Mouse (Mus musculus) kidney, postnatal 4 days (tissue): ENCODE results near the gene Grm4.

Source experiments
- DNase-seq, 2 experiments: peaks; one replicate each; pipeline ENCODE4 v3.0.0; 2021; ENCODE audit warnings: mixed read lengths in 2 of 2

Gene Grm4

DNA sequence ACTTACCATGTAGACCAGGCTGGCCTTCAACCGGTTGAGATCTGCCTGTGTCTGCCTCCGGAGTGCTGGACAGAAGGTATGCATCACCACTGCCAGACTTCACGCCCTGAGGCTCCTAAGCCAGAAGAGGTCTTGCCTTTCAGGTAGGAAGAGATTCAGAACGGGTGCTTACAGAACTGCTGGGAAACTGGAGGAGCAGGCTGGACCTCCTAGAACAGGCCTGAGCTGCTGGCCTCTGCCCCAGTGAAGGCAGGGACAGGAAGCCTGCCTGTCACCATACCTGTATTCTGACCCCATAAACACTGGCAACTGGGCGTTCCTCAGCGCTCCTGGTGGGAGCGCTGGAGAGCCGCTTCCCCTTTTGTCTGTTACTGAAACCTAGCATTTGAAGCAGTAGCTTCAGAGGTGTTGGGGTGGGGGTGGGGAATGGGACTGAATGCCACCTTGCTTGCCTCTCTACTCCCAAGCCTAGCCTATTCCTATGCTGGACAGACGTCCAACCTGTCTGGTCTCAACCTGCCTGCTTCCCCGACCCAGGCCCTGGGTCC lies 30.3 kb upstream of the Grm4 start:
- no peak for DNase-seq

DNA sequence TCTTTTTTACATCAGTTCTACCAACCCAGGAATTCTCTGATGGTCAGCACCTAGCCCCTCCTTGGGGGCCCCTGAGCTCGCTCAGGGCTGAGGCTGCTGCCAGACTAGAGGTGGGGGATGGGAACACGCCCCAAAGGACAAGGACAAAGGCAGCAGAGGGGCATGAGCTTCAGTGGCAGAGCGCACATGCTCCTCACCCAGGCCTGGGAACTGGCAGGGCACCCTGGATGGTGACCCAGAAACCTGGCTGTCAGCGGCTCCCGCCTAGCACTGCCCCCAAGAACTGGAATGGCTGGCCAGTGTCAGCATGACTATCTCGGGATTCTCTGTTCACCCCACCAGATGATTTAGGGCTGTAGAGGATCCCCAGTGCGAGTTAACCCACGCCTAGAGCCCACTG lies 28.0 kb upstream of the Grm4 start:
- DNase-seq: no peak

DNA sequence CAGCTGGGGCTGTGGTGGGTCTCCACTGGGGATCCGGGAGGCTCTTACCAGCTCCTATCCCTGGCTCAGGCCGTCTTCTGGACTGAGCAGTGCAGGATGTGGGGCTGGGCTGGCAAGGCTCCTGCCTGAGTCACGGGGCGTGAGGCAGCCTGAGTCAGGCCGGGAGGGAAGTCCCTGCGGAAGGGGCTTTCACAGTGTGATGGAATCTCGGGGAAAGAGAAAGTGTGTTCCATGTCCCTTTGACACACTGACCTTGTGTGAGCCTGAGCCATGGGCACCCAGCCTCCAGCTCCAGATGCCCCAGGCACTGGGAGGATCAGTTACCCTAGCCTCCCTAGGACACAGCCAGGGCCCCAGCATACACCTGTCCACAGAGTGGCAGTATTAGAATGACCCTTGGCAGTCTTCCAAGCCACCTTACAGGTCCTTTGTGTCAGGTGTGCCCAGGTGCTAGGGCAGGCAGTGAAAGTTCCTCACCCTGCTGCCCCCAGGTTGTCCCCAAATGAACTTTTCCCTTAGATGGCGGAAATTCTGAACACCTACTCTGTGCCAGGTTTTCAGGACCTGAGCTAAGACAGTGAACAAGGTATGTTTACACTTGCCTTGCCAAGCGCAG lies 26.2 kb upstream of the Grm4 start:
- peak; percentile 50 to 68 for DNase-seq

DNA sequence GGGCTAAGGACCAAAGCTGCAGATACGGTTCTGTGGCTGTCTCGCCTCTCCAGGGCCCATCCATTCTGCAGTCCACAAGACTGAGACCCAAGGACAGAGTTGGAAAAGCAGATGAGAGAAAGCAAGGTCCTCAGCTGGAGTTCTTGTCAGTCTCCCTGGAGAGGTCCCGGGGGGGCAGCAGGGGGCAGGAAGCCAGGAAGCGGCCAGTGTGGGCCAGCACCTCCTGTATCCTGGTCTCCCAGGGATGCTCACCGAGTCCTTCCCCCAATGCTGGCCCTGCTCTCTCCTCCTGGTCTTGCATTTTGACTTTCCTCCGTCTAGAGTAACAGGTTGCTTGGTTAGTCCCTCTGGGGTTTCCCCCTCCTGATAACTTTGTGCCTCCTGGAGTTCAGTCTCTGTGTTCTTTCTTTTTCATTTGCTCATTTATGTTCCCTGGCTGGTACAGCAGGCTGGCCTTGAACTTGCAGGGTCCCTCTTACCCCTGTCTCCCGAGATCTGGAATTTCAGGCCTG lies 25.4 kb upstream of the Grm4 start:
- DNase-seq: peak in 1 of 2 experiments; percentile 33

DNA sequence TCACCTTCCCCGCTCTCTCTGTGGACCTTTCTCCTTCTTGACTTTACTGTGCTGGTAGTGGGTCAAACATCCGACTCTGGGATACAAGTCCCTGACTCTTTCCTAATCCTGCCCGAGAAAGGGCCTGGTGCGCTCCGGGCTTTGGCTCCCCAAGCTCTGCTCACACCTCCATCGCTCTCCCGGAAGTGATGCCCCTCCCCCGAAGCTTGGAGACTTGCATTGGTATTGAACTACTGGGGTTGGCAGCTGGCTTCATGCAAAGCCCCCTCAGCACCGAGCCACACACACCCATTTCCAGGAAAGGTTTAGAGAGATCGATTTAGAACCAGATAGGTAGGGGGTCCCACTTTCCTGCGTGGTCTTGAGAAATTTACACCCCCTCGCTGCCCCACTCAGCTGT lies 24.8 kb upstream of the Grm4 start:
- no peak for DNase-seq

DNA sequence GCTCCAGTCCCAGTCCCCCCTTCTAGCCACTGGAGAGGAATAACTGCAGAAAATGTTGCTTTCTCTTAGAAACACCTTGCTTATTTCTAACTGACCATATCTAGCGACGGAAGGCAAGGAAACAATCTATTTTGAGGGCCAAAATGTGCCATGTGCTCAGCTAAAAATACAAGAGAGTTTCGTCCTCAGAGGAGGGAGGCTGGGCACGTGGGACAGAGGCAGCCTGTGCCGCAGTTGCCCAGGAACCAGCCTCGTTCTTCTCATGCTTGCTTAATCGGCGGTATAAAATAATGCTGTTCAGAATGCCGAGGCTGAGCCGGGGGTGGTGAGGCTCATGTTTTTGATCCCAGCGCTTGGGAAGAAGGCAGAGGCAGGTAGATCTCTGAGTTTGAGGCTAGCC lies 23.3 kb upstream of the Grm4 start:
- DNase-seq: no peak

DNA sequence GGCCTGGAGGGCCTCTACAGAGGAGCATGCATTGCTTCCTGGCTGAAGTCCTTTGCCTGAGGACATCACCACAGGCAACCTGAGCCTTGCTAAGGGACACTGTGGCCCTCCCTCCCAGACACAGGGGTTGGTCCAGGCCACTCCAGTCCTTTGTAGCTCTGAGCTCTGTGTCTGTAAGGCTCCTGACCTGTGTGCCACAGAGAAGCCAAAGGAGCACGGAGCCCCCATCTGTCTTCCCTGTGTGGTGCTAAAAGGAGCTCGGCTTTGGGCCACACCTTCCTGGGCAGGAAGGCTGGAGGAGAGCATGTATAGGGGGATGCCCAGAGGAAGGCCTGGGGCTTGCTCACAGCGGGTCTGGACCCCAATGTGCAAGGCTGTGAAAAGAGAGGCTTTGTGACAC lies 20.8 kb upstream of the Grm4 start:
- no peak for DNase-seq

DNA sequence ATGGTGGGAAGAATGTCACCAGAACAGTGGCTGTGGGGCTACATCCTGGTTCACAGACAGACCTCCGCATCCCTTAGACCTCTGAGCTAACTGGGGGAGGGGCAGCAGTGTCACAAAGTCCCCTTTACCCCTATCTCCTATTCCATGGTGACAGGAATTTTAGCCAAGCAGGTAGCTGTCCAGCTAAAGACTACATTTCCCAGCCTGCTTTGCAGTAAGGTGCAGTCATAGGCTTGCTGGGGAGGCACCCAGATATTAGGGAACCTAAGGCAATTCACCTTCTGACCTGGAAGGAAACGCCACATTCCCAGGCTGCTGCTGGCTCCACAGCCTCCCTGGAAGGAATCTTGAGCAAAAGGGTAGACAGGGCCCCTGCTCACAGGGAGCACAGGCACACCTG lies 20.1 kb upstream of the Grm4 start:
- no peak for DNase-seq

DNA sequence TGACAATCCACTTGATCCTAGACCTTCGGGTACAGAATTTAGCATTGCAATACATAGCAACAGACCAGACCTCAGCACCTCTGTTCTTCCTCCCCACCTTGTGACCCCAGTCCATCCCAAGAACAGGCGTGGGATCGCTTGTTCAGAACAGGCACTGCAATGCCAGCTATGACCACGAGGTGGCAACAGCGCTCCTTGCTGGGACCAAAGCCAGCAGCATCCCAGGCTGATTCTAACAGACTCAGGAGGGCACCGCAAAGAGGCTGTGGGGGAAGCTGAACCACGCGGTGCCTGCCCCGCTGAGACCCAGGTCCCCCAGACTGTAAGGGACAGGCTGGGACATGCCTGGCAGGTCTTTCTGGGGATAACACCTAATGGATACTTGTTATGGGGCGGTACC lies 13.5 kb upstream of the Grm4 start:
- DNase-seq: peak; percentile 94 to 96

DNA sequence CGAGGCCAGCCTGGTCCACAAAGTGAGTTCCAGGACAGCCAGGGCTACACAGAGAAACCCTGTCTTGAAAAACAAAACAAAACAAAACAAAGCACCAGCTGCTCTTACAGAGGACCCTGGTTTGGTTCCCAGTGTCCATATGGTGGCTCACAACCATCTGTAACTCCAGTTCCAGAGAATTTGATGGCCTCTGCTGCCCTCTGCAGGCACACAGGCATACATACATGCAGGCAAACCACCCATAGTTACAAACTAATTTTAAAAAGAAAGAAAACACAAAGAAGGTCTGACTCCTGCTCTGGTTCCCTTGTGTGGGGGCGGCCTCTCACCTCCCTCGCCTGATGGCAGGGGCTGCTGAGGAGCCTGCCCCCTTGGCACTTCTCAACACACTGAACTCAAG lies 12.2 kb upstream of the Grm4 start:
- no peak for DNase-seq

DNA sequence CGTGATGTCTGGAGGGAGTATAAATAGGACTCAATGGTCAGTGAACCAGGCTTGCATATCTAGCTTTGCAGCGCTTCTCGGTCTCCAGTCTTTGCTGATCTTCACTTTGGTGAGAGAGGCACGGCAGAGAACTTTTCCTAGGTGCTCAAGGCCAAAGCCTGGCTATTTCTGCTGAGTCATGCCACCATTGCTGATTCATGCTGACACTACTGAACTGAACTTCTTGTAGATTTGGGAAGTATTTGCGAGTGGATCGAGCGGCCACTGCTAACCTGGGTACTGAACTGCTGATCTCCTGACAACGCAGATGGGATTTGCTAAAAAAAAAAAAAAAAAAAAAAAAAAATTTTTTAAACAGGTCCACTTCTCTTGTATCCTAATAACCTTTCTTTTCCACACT lies 10.9 kb upstream of the Grm4 start:
- DNase-seq: no peak

DNA sequence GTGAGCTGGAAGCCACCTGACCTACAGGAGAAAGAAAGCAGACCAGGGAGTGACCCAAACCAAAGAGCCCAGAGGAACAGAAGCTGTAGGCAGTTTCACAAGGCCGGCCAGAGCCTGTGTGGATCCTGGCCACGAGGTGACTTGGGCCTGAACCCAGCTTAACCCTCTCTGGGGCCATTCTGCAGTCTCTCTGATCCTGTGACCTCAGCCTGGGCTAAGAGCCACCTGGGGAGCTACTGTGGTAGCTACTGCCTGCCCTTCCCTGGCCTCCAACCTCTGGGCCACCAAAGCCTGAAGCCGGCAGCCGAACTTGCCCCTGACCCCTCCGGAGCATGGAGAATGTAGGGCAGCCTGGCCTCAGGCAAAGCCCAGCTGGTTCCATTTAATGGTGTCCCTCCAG lies 7.6 kb upstream of the Grm4 start:
- no peak for DNase-seq

DNA sequence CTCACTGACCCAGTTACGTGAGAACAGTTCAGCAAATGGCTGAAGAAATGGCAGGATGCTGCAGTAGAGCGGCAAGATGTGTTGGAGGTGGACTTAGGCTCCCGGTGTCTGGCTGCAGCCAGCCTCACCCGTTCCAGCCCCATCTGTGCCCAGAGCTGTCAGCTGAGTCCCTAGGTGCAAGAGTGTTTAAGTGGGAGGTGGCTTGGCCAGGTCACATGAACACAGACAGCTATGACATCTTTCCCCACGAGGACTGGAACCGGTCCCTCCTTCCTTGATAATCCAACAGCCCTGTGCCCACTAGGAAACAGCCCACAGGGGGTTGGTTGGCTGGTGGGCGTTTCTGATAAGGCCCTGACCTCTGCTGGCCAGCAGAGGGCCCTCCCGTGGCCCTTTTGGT lies 6.8 kb upstream of the Grm4 start:
- DNase-seq: no peak

DNA sequence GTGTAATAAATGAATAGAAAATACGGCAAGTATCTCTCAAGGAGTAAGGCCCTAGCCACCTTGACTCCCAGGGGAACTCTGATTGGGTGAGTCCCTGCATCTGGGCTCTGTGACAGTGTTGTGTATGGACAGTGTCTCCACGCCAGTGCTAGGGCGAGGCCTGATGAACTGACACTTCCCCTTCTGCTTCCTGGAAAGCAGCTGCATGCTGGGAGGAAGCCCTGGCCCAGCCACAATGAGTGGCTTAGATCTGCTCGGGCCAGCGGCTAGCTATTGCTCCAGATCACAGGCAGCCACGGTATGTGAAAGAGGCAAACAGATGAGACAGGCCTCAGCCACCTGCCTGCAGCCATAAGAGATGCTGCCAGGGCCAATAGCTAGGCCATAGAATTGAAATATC lies 6.0 kb upstream of the Grm4 start:
- no peak for DNase-seq

DNA sequence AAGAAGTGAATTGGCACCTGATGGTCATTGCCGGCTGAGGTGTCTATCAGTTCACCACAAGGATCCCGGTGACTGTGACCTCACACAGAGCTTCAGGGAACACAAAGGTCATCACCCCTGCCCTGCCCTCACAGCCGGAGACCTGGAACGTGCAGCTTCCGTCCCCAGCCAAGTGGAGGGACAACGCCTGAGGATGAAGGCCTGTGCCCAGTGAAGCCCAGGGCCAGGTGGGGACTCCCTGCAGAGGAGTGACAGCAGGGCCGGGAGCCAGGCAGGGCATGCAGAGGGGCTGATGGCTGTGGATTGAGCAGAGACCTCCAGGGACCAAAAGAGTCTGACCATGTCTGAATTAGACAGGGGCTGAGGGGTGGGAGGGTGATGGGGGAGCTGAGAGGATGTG lies 1.9 kb upstream of the Grm4 start:
- DNase-seq: no peak

DNA sequence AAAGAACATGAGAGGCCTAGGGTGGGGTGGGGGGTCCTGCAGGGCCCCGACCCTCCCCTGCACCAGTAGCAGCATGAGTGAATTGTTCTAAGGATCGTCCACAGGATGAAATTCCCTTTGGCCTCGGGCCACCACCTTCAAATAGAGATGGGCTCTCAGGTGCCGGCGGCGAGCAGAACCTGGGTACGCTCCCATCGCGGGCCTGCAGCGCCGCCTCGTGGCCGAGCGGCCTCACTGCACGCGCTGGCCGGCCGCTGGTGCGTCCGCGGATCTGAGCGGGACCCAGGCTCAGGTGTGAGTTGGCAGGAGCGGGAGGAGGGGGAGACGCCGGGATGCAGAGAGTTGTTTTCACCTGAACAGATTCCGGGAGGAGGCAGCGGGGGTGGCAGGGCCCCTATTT lies 646 bp downstream of the Grm4 start:
- peak; percentile 75 to 80 for DNase-seq

DNA sequence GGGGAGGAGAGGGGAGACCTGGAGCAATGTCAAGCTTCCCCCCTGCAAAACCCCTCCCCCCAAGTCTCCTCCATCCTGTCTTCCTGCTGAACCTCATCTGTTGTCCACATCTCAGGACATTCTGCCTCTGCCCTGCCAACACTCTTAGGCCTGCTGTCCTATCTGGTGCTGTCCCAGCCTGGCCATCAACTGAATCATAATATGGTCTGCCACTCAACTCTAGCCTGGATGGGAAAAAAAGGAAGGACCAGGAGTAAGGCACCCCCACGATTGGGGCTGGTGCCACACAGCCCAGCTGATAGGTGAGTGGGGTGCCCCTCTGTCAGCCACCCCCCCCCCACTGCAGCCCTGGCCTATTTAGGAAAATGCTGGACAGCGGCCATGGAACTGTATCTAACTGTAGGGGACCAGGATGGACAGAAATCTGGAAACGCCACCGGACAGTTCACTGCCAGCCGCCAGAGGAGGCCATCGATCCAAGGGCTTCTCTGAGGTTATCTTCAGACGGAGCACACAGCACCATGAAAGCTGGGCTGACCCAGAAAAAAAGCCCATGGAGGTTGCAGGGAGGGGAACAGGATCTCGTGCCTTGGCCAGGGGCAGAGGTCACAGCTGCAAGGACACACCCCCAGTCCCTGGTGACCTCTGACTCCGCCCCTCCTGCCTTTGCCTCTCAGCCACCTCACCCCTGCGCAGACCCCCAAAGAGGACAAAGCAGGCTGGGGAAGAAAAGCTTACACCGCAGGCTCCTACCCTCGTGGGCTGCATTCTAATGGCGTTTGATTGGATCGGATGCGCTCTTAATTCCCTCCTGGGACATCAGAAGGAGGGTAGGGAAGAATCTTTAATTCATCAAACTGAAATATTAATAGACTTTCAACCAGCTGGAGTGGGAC lies 2.3 kb downstream of the Grm4 start:
- no peak for DNase-seq

DNA sequence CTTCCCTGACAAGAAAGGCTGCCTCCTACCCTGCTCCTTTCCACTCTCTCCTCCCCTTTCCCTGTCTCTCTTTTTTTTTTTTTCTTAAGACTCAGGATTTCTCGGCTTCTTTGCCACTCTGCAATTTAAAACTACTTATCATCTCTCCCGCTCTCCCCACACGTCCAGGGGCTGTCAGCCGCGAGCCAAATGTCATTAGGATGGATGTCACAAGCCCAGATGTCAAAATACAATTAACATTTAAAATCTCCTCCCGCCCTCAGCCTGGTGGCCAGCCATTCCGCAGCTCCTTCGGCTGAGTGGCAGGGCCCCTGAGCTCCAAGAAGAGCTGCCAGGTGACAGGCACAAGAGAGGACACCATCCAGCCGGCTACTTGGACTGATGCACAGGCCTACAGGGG lies 2.9 kb downstream of the Grm4 start:
- no peak for DNase-seq

DNA sequence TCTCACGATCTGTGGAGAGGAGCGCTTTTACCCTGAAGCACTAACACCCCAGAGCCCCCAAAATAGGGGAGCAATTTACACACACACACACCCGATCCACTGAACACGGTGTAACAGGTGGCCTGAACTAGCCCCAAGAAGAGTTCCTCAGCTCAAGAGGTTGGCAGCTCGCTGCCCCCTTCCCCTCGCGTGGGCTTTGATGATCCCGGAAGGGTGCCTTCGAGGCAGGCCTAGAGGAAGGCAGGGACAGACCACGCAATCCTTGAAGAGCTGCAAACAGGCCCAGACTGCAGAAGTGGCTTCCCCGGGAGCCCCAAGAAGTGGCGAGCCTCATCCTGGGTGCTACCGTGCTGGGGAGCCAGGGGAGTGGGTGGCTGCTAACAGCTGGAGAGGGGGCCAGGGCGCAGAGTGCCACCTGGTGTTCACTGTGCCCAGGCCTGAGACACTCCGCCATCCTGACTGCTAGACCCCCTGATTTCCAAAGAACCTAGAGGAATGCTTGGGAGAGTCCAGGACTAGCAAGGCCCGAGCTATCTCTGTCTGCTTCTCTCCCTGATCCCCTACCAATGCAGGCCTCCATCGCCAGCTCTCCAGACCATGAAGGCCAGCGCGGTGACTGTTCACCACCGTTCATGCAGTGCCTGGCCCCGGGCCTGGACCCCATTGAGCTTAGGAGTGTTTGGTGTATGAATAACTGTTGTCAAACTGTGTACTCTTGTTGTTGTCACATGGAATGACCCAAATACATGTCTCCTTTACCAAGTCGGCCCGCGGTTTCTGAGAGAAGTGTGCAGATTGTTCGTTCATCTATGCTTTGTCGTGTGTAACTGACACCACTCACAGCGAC lies 7.1 kb downstream of the Grm4 start:
- DNase-seq: peak; percentile 52 to 65

DNA sequence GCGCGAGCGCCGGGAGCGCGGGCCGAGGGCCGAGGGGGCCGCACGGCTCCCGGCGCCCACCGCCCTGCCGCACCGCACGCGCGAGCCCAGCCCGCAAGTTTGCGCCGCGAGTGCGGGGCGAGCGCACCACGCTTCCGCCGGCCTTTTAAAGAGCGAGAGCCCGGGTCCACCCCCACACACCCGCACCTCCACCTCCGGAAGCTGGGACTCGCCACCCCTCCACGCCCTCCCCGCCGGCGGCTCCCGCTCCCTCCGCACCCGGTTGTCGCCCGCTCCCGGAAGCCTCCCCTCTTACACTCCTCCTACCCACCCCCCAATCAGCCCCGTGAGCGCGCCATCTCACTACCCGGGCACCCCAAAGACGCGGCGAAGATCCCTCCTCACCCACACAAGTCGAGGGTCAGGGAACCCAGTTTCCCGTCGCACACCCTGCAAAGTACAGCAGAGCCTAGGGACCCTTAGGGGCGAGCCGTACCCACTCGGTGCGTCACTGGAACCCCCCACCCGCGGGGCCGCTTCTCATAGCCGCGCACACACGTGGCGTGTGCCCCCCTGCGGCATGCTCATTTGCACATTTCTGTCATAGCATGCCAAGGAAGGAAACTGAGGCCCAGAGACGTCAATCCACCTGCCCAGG lies 7.8 kb downstream of the Grm4 start:
- peak in 1 of 2 experiments; percentile 53 for DNase-seq

DNA sequence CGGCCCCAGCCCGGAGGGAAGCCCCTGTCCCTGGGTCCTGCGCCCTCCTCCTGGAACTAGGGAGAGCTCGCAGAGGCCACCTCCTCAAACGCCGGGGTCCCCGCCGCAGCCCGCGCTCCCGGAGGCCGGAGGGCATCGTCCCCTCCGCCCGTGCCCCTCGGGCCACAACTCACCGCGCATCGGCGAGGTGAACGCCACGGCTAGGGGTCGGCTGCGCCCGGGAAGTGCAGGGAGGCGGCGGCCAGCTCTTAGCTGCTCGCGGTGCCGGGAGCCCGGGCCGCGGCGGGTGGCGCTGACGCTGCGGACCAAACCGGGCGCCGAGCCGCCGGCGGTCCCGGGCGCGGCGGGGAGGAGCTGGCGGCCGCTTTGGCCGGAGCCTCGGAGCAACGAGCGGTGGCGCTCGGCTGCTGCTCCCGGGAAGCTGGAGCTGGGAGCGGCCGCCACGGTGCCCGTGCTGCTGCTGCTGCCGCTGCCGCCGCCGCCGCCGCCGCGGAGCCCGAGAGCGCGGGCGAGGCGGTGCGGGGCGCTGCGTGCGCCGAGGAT lies 8.5 kb downstream of the Grm4 start:
- peak in 1 of 2 experiments; percentile 50 for DNase-seq
